Mouse (Mus musculus) splenic B cell, adult 2 months (primary cell): ENCODE measurements around the gene Ldb3.

ENCODE experiments used
- DNase-seq: peaks from one replicate; pipeline ENCODE4 v3.0.0-alpha.2; 2011; ENCODE audit warnings: low read depth, low spot score
- H3K27me3 ChIP-seq: 2 replicates; pipeline ENCODE4 v1.6.1; 2012; ENCODE audit warnings: mild to moderate bottlenecking, low read length, moderate library complexity, mixed read lengths; ENCODE audit not compliant: control insufficient read depth, poor library complexity, insufficient read depth, severe bottlenecking
- H3K36me3 ChIP-seq: 2 replicates; pipeline ENCODE4 v1.6.1; 2012; ENCODE audit warnings: mild to moderate bottlenecking, low read length, moderate library complexity, mixed read lengths; ENCODE audit not compliant: control insufficient read depth, poor library complexity, insufficient read depth, severe bottlenecking

Gene Ldb3

DNA sequence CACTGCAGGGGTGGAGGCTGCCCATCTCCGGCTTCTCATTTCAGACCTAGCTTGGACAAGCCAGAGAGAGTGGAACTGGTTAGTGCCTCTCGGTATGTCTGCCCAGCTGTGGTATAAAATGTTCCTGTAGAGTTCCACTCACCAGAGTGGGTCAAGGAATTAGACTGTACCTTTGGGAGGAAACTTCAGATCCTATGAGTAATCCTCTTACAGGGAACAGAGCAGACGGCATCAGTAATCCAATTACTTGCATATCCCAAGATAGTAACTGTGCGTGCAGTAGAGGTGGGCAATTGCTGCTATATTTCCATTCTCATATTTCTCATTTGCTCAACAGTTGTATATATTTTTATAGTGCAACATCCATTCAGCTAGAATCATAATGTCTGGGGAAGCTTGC lies 23.1 kb upstream of the Ldb3 start:
- Histone ChIP-seq H3K27me3 (peaks cover 2% of the 10 kb centered on the region; the same call in 1 of the 2 replicates), H3K36me3 (no peaks in the 10 kb centered on the region)
- no peak for DNase-seq

DNA sequence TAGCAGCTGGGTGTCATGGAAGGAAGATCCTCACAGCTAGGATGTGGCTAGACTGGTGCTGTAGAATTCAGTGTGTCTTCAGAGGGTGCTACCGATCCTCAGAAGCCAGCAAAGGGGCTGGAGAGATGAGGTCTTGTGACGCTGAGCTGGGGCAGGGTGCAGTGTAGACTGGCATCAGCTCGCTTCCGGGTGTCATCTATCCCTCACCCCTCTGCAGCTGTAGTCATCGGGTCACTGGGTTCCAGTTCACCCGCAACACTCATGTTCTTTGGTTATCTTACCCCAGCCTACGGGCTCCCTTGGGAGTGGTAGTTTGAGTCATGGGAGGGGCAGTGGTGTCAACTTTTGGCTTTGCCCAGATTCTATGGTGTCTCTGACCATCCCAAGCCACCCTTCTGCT lies 13.4 kb upstream of the Ldb3 start:
- Histone ChIP-seq H3K27me3 (no peaks in the 10 kb centered on the region), H3K36me3 (no peaks in the 10 kb centered on the region)
- DNase-seq: no peak

DNA sequence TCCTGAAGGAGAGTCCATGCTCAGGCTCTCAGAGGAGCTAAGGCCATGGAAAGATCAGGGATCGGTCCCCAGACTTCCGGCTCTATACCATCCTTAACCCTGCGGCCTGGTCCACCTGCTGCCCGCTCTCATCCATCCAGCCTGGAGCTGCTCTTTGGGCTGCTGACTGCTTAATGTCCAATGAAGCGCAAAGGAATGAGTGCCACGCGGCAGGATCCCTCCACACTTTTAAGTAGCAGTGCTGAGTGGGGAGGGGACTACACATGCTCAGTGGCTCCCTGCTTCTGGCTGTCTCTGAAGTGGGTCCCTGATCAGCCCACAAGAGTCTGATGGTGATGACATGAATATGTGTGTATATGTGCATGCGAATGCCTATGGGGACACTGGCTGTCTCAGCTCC lies 11.5 kb upstream of the Ldb3 start, which contains the start of gene Opn4:
TSS of gene Opn4 (minus strand) at position 202 of the 400 bp plus-strand sequence.
- H3K36me3 ChIP-seq: no peaks in the 10 kb centered on the region
- DNase-seq: no peak
- H3K27me3 ChIP-seq: no peaks in the 10 kb centered on the region

DNA sequence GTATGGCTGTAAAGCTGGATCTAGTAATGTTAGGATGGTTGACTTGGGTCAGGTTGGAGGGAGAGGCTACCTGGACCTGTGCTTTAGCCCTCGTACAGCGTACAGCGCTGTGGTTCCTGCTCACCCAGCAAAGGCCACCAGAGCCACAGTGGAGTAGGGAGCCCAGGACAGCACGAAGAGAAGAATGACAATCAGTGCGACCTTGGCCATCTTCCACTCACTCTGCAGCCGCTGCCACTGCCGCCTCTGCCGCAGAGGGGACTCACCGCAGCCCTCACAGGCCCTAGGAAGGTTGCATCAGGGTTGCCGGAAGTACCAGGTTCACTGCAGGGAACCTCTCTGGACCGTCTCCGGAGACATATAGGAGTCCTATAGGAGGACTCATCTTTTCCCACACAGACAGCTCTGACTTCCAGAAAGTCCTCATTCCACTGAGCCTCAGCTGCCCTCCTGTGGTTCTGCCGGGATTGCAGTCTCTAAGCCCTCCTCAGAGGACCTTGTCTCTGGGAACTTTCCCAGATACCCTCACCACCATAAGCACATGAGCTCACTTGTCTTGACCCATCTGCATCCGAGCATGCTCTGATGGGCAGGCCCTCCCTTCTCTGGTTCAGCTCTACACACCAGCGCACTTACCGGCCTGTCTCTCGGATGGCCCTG lies 7.2 kb upstream of the Ldb3 start:
- no peaks in the 10 kb centered on the region for H3K36me3 ChIP-seq
- no peak for DNase-seq
- no peaks in the 10 kb centered on the region for H3K27me3 ChIP-seq

DNA sequence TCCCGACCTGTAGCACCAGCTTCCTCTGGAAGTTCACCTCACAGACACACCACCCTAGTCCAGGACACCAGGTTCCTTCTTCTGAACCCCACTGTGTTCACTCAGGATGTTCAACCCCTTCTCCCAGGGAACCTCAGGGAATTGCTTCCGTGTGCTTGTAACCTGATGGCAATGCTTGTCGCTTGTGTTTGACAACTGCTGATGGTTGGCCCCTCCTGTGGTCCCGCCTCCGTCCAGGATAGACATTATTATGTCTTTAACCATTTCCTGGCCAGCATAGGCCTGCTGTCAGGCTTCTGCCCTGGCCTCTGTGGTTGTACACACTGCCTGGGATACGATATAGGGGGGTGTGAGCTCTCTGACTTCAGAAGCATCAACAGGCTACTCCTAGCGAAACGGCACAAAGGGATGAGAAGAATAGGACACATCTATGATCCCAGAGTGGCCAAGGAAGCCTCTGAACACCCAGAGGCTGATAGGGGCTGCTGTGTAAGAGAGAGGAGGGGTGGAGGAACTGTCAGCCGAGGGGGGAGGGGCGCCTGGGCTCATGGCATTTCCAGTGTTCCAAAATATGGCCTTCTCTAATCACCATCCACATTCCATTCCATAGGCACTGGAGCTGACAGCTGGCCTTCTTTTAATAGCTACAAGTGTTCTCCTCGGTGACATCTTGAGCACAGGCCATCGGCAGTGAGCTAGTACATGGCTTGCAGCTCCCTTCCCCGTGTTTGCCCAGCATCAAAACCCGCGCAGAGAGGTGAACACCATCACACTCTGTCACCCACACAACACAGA lies 3.5 kb upstream of the Ldb3 start:
- no peak for DNase-seq
- no peaks in the 10 kb centered on the region for H3K36me3 ChIP-seq

DNA sequence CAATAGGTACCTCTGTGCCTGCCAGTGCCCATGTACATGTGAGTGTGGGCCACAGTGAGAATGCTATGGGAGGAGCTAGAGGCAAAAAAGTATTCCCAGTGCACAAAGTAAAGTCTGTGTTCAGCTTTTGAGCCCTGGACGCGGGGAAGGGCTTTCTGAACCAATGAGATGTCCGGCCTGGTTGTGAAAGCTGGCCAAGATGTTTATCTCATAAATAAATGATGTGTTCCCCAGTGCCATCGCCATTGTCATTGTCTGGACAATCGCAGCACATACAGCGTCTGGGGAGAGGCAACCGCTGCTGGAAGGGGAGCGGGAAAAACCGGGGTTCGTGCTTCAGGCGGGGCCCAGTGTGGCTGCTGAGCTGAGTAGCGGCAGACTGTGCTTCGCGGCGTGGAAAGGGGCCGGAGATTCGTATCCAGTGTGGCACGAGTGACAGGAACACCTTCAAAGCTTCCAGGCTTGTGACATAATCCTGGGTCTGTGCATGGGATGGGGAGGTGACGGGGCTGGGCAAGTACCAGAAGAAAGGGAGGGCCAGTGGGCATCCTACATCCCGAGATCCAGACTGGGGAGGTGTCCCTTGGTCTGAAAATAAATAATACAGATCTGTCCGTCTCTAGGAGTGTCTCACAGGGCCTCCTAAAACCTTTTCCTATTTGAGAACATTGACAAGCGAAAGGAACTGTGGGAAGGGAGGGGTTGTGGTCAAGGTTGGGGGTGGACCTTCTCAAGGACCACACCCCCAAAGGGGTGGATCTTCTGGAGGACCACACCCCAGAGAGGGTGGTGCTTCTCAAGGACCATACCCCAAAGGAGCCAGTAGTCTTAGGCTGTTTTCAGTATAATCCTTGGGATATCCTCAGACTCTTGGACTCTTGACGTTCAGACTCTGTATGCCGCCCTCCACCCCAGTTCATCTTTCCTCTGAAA lies 2.5 kb upstream of the Ldb3 start:
- Histone ChIP-seq H3K36me3 (no peaks in the 10 kb centered on the region), H3K27me3 (no peaks in the 10 kb centered on the region)
- DNase-seq: no peak

More for the DNA sequence above, 3.5 kb upstream of the Ldb3 start:
- H3K27me3 ChIP-seq: no peaks in the 10 kb centered on the region

DNA sequence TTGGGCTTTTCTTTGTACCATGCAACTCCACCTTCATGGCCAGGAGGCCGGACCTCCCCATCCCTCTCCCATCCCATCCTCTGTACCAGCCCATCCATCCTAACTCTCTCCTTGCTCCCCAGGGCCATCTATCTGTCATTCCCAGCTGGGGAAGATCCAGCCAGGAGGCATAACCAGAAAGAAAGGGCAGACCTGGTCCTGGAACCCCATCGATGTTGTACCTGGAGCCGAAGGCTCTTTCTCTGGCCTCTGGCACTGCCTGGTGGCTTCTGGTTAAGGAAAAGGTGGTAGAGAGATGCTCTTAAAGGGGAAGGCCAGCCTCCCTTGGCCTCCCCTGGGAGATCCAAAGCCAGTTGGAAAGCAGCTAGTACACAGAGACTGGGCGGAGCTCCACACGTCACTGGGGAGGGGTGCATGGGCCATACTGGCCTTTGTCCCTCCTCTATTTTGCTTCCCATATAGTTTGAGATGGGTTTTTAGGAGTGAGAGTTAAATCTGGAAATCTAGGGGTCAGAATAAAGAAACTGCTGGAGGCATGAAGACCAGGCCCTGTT lies 1.6 kb upstream of the Ldb3 start:
- Histone ChIP-seq H3K36me3 (no peaks in the 10 kb centered on the region), H3K27me3 (no peaks in the 10 kb centered on the region)
- no peak for DNase-seq

DNA sequence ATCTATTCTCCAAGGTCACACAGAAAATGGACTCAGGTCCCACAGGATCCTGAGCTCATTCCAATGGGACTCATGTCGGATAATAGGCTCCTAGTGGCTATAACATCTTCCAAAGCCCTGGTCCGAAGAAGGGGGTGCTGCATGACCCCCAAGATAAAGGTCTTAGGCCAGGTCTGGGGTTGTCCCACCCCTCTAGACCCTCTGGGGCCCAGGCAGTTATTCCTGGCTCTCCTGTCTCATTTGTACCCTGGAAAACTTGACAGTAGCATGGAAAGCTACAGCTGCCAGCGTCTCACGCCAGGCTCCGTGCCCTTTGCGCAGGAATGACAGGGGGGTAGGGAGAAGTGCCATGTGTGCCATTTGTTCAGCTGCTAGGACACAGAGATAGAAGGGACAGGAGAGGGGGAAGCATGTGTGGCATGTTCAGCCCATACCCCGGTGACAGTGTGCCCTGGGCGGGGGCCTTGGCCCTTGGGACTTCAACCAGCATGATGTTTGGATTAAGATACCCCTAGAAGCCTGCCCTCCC lies 767 bp upstream of the Ldb3 start:
- DNase-seq: no peak
- H3K36me3 ChIP-seq: no peaks in the 10 kb centered on the region
- no peaks in the 10 kb centered on the region for H3K27me3 ChIP-seq

DNA sequence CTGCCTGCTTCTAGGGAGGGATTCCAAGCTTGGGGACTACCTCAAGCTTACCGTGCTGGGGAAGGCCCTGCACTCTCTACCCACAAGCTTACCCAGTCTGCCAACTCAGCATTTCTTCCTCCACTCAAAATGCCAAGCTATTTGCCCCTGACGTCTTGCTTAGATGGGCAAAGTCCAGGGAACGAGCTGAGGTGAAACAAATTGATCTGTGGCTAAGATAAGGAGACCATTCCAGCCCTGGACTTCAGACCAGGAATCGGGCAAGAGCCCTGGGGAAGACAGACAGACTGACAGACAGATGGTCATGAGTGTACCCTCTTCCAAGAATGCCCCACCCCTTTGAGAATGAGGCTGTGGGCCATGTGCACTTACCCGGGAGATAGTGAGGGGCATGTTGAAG lies 477 bp downstream of the Ldb3 start:
- Histone ChIP-seq H3K36me3 (no peaks in the 10 kb centered on the region), H3K27me3 (no peaks in the 10 kb centered on the region)
- DNase-seq: no peak

DNA sequence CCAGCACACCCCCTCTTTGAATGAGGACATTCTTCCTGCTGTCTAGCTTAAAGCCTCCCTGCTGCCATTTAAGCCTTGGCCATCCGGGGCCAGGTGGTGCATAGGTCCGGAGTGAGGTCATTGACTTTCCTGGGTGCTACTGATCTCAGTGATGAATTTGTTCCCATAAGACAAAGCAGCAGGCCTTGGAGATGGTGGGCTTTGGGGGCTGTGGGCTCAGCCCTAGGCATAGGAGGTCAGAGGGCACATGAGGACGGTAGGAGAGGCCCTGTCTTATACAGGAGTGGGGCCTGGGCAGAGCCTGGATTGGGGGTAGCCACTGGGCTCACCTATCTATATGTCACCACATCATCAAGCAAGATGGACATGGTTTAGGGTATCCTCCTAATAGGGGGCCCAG lies 1.6 kb downstream of the Ldb3 start:
- no peaks in the 10 kb centered on the region for H3K27me3 ChIP-seq
- DNase-seq: no peak
- H3K36me3 ChIP-seq: no peaks in the 10 kb centered on the region

DNA sequence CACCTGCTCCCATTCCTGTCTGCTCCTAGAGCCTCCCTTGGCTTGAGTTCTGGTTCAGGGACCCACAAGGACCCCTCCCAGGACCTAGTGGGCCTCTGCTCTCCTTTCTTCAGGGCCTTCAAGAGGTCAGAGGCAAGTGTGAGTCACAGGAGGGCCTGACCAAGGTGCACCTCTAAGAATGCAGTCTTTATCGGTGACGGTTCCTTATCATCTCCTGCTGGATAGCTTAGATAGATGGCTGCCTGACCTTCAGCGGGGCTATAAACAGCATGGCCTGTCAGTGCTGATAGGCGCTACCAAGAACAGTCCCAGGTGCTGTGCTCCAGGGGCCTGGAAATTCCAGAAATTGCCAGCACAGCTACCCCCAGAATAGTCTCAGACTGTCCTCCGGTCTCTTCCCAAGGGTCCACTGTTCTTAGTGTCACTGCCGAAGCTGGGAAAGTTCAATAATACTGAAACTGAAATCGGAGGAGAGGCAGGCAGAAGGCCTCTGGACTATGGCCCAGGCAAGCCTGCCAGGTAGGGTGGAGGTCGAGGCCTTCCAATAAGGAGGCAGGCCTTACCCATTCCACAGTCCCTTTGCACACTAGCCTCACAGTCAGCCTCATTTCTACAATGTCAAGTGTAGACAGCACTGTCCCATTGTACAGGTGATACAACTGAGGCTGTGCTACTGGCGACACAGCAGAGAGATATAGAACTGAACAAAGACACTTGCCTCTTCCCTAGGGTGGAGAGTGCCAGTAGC lies 3.0 kb downstream of the Ldb3 start:
- H3K27me3 ChIP-seq: no peaks in the 10 kb centered on the region
- no peaks in the 10 kb centered on the region for H3K36me3 ChIP-seq
- no peak for DNase-seq

DNA sequence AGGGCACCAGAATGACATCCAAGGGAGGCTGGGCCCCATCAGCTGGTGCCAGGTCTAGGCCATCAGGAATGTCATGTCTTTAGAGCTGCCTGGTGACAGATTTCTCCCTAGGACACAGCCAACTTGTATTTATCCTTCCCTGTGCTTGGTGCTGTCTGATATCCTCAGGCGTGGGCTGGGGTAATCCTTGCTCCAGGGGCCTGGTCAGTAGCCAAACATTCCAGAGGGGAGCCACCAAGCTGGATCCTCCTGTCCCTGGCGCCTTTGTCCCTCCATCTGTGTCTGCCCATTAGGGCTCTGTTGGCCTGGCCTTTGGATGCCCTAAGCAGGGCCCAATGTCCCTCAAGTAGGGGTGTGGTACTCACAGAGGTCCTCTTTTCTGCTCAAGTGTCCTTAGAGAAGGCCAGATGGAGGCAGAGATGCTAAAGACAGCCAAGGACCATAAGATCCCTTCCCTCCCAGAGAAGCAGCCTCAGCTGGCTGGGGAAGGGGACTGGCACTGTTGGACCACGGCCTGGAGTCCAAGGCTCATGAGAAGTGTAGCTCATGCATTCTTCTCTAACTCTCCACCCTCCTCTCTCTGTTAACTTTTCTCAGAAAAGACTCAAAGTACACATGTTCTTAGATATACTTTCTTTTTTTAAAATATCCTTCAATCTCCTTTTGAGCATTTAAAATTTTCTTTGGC lies 5.6 kb downstream of the Ldb3 start:
- no peak for DNase-seq
- no peaks in the 10 kb centered on the region for H3K36me3 ChIP-seq
- H3K27me3 ChIP-seq: no peaks in the 10 kb centered on the region

DNA sequence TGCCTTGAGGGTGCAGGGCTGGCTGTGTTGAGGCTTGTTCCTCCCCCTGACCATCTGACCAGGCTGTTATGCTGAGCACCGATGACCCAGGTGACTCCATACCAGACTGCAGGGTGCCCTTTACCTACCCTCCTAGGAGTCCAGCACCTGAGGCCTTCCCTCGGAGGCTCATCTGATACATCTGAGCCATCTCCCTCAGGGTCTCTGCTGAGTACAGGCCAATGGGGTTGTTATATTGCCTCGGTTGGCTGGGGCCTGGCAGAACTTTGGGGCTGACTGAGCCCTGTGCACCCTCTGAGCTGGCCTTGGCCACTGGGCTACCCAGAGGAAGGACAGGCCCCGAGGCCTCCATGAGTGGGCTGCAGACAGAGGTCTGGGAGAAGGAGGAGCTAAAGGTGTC lies 11.6 kb downstream of the Ldb3 start:
- Histone ChIP-seq H3K27me3 (no peaks in the 10 kb centered on the region), H3K36me3 (no peaks in the 10 kb centered on the region)
- no peak for DNase-seq
